Mouse (Mus musculus) kidney, postnatal 25 days (tissue): Measurements from ENCODE around the gene Tenm4.

ENCODE experiments used
- DNase-seq, 2 experiments: peaks; one replicate each; pipeline ENCODE4 v3.0.0; 2021; ENCODE audit warnings: mixed read lengths in 2 of 2

Tenm4 gene

GRCm38 (mm10) chr7:96708071-96708470 is 537.0 kb downstream of the Tenm4 start:
- no peak for DNase-seq

DNA sequence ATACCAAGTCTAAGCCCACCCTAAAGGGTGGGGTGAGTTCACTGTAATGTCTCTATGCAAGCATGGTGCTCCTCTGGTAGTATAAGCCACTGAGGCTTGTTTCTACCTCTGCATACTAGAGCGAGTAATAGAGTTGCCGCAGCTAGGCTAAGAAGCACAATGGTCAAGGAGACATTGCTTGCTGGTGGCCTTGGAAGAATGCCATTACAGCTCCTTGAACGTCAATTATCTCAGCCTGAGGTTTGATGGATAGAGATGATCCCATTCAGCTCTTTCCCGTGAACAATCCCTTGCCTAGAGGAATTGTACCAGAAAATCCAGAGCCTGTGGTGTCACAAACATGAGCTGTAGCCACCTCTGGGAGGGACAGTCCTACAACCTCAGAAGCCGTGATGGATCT is 537.5 kb downstream of the Tenm4 start:
- DNase-seq = no peak

GRCm38 (mm10) chr7:96708968-96709367 is 537.9 kb downstream of the Tenm4 start:
- DNase-seq = no peak

DNA sequence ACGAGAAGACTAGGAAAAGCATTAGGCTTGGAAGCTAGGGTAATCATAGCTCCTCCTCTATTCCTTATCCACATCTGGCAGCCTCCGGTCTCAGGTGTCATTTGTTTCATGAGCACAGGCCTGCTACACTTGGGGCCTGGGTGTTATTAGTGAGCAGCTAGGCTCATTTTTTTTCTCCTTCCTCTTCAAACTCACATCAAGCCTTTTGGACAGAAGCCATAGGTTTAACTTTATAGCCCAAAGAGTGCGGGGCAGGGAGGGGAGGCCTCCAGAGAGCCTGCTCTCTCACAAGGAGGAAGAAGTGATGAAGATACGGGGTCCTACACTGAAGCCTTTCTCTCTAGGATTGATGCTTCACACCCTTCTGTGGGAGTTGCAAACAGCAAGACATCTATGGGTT is 538.8 kb downstream of the Tenm4 start:
- no peak for DNase-seq

DNA sequence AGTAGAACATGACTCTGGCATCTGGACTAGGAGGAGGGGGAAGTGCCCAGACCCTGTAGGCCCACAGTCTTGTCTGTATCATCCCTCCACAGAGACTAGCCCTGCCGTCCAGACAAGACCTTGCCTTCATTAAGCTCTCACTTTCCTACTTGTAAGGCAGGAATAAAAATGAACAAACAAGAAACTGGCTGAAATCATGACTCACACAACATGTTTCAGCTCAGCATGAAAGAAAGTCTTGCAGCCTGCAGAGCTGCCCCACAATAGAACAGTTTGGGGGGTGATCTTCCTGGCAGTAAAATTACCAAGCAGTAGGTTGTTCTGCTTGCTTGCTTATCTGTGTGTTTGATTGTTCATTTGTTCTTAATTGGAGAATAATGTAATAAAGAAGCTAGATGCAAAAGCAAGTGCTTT is 539.6 kb downstream of the Tenm4 start:
- DNase-seq = no peak

GRCm38 (mm10) chr7:96712876-96713275 is 541.8 kb downstream of the Tenm4 start:
- DNase-seq = no peak

GRCm38 (mm10) chr7:96716911-96717310 is 545.9 kb downstream of the Tenm4 start:
- DNase-seq = no peak

DNA sequence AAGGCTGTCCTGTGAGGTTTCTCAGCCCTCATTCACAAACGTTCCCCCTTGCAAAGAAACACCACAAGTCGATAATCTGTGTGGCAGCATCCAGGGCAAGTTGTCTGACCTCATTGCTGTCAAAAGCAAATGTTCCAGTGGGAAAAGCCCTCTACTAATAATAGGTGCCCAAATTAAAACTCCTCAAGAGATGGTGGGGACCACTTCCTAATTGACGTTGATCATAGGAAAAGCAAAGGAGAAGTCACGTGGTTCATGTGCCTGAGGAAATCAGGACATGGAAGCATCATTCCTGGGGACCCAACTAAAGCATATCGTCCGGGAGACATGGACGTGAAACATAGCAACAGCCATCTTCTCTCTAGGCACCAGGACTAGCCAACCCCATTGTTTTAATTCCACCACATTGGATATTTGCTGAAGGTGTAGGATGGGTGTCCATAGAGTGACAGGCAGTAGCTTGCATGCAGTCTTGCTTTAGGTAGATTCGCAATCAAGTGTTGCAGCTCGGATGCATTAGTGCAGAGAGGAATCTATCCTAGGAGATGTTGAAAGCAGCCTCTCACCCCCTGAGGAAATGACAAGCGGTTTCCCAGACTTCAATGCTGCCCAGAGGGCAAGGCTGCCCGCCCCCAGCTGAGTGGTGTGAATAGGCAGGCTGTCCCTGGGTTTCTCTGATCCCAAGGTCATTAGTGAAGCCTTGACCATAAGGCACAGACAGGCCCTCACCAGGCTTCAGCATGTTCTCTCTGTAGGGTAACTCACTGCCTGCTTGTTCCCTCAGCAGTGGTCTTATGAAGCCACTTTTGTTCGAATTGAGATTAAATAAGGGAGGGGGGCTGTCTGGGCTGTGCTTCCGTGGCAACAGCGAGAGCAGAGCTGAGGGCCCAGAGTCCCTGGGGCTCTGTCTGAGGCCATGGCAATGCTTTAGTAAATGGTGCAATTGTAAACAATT is 547.4 kb downstream of the Tenm4 start:
- no peak for DNase-seq

DNA sequence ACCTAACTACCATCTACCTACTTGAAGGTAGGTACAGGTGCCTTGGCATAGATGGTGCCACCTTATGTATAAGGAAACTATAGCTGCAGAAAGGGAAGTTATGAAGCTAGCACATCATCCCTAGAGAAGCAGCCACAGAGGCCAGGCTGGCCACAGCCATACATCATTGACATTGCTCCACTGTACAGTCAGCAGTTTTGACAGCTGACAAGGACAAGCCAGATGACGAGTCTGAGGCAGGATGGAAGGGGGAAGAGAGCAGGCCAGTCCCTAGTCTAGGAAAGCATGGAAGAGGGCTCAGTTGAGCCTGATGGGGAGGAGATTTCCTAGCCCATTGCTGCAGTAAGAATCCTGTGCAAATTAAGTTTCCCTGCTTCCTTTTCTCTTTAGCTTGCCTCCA is 548.9 kb downstream of the Tenm4 start:
- DNase-seq = no peak

- no peak for DNase-seq
These were observed 549.4 kb downstream of the Tenm4 start for GRCm38 (mm10) chr7:96720465-96720864.

DNA sequence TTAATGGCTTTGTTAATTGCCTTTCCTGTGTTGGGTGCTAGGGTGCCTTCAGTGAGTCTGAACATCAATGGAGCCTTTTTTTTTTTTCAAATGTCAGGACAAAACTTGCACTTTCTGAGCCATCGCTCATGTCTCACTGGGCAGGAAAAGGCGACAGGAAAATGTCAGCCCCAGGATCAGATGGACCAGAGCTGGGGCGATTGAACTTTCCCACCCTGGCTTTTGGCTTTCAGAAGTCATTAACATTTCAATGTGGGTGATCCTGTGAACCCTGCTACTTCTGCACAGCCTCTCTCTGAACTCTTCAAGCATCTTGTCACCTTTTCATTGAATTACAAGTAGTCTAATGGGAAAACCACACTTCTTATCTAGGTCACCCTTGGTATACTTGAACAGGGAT is 551.8 kb downstream of the Tenm4 start:
- no peak for DNase-seq

DNA sequence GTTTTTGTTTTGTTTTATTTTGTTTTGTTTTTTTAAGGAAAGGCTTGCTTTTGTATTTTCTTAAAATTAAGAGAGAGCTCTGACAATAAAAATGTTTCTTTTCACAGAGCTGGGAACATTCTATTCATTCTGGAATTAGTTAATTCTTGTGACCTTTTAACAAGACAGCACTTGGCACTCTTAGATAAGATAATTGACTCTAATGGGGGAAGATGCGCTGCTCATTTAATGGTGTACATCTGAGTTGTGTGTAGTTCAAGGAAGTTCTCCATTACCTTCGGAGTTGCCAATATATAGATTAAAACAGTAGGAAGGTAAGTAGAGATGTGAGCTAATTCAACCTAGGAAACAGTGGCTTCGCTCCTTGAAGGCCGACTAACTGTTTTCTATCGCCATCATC is 554.6 kb downstream of the Tenm4 start:
- no peak for DNase-seq

- DNase-seq = no peak
These were observed 559.3 kb downstream of the Tenm4 start for GRCm38 (mm10) chr7:96730360-96730759.

GRCm38 (mm10) chr7:96731947-96732346 is 560.9 kb downstream of the Tenm4 start:
- DNase-seq = no peak

- no peak for DNase-seq
These were observed 563.4 kb downstream of the Tenm4 start for GRCm38 (mm10) chr7:96734315-96735058.

GRCm38 (mm10) chr7:96740631-96741030 is 569.6 kb downstream of the Tenm4 start:
- DNase-seq = no peak

- no peak for DNase-seq
These were observed 571.2 kb downstream of the Tenm4 start for GRCm38 (mm10) chr7:96742221-96742620.

DNA sequence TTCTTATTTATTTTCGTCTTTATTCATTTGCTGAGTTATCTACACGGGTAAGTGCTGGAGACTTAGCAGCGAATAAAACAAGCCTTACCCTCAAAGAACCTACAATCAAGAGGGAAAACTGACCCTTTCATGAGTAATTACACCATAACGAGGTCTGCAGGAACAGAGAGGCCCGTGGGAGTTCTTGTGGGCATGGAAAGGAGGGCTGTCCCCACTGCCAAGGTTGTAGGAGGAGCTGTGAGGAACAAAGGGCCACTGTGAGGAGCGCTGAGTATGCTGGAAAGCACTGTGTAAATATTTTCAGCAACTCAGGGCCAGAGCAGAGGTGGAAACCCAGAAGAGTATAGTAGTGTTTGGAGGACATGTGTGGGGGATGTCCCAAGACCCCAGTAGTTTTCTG is 574.9 kb downstream of the Tenm4 start:
- no peak for DNase-seq

DNA sequence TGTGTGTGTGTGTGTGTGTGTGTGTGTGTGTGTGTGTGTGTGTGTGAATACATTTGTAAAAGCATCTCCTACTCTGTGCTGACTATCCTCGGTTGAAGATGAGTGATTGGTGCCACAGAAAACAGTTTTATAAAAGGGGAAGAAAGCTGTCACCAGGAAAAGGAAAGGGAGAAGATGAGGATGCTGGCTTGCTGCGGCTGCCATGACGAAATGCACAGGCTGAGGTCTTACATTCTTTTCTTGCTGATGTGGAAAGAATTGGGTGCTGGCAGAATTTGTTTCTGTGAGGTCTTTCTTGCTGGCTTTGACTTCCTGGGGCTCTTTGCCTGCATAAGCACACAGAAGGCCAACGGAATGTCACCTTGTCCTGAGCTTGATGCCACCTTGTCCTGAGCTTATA is 575.7 kb downstream of the Tenm4 start:
- DNase-seq = no peak

DNA sequence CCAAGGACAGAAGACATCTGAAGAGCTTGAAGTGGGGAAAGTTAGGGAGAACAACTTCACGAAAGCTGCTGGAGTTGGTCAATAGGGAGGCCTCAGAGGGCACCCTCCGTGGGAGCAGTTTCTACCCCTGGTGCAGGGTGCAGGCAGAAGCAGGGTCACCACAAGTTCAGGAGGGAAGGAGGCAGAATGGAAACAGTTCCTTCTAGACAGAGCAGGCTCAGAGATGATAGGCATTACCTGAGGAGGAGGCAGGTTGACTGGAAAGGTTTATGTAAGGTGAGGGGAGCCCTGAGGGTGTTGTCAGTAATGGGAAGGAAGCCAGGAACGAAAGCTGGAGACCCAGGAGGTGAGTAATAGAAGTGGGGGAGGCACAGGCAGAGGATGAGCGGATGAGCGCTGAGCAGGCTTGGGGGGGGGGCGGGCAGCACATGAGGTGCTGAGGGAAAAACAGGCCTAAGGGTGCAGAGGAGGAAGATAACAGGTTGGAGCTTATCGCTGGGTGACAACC is 577.5 kb downstream of the Tenm4 start:
- no peak for DNase-seq

DNA sequence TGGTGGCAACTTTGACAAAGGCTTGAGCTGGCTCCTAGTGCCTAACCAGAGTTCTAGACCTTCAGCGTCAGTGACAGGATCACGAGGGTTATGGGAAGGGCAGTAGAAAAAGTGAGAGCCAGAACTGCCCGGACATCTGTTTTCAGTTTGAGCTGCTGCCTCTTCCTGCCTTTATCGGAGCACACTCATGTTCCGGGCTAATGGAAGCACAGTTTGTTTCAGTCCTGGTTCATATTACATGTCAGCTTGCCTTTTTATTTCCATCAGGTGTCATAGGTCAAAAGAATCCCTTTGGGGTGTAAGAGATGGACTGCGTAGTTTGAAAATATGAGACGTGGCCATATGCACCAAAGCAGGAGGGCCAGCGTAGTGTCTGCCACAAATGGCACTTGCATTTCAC is 578.7 kb downstream of the Tenm4 start:
- no peak for DNase-seq

- no peak for DNase-seq
These were observed 580.2 kb downstream of the Tenm4 start for GRCm38 (mm10) chr7:96751236-96751635.

- DNase-seq = no peak
These were observed 581.7 kb downstream of the Tenm4 start for GRCm38 (mm10) chr7:96752776-96753175.
